Mouse (Mus musculus): Measurements from ENCODE around the gene Heatr3.
"Not testable (repeated sequence)": the region's sequence is repeated elsewhere in the genome, so short reads cannot be mapped to it uniquely, and the experiment has no call there.

The Heatr3 gene

GRCm38 (mm10) chr8:88185716-88186115, 48.1 kb downstream of the Heatr3 start:
- DNase-seq (ENCODE audit: low spot score in 2 of 2), result no peak

- no peak for DNase-seq (ENCODE audit: low spot score in 2 of 2)
Measured at GRCm38 (mm10) chr8:88197328-88197727, 59.7 kb downstream of the Heatr3 start.

- DNase-seq (ENCODE audit: low spot score in 2 of 2), result no peak
Measured at GRCm38 (mm10) chr8:88198551-88198944, 60.9 kb downstream of the Heatr3 start.

- peak; percentile 93 for DNase-seq (ENCODE audit: low spot score in 2 of 2)
Measured at GRCm38 (mm10) chr8:88198945-88199571, 61.4 kb downstream of the Heatr3 start, which contains the start of gene Tent4b. TSS of gene Tent4b (plus strand) at chr8:88199213.

GRCm38 (mm10) chr8:88199700-88200601, 62.3 kb downstream of the Heatr3 start:
- peak in 1 of 2 experiments; percentile 30 for DNase-seq (ENCODE audit: low spot score in 2 of 2)

- no peak for DNase-seq (ENCODE audit: low spot score in 2 of 2)
Measured at GRCm38 (mm10) chr8:88200724-88201495, 63.3 kb downstream of the Heatr3 start.

GRCm38 (mm10) chr8:88201641-88202040, 64.0 kb downstream of the Heatr3 start:
- DNase-seq (ENCODE audit: low spot score in 2 of 2), result no peak

GRCm38 (mm10) chr8:88206016-88206415, 68.4 kb downstream of the Heatr3 start:
- DNase-seq (ENCODE audit: low spot score in 2 of 2), result no peak

GRCm38 (mm10) chr8:88207121-88207821, 69.6 kb downstream of the Heatr3 start:
- no peak for DNase-seq (ENCODE audit: low spot score in 2 of 2)

GRCm38 (mm10) chr8:88209930-88210827, 72.5 kb downstream of the Heatr3 start:
- not testable (repeated sequence) for DNase-seq (ENCODE audit: low spot score in 2 of 2)

GRCm38 (mm10) chr8:88221353-88221752, 83.7 kb downstream of the Heatr3 start:
- DNase-seq (ENCODE audit: low spot score in 2 of 2), result no peak
